Mouse (Mus musculus) lung, adult 2 months (tissue): ENCODE data around the gene B3galt5.

Experiments used
- CTCF ChIP-seq: fragments of 200-500 bp; IDR thresholded peaks from 2 replicates; pipeline ENCODE4 v1.5.1; 2011; ENCODE audit warnings: mild to moderate bottlenecking, low read length, control low read depth; ENCODE audit not compliant: insufficient read depth
- POLR2A ChIP-seq: fragments of 200-500 bp; IDR thresholded peaks from 2 replicates; pipeline ENCODE4 v1.6.1; 2011; ENCODE audit warnings: low read depth, mild to moderate bottlenecking, control low read depth, low read length, borderline replicate concordance; ENCODE audit errors: extremely low read depth

DNA sequence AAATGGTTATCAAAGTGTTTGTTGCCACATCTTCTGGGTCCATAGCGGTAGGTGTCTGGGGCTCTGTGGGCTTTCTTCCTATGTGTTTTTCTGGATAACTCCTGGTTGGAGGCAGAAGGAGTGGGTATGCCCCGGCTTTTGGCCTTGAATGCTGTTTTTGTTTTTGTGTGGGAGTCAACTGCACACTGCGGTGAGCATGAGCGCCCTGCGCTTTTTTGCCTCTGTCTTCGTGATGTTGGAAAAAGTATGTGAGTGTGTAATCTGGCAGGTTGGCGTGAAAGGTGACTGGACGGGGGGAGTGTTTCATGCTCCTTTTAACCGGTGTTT lies 34.9 kb upstream of the B3galt5 start:
- TF ChIP-seq CTCF (no peak), POLR2A (no peak)
